Mouse (Mus musculus) liver, postnatal 0 days (tissue): ENCODE measurements around the gene Glo1. TPM values are rescaled to one million over a fixed set of nuclear protein-coding genes. Genes with fewer than 3 reads are reported as not detected.

Experiments
- ATAC-seq: fragments of 200-750 bp; cut with Nextera tagmentation; 2 replicates; pipeline ENCODE4 v1.8.0; 2017; ENCODE audit warnings: mild to moderate bottlenecking, moderate library complexity
- DNase-seq: peaks from one replicate; pipeline ENCODE4 v3.0.0-alpha.2; 2016
- H3K27ac ChIP-seq: fragments of 300-500 bp; sonication (generic); 2 replicates; pipeline ENCODE4 v1.5.1; 2014; ENCODE audit warnings: antibody characterized with exemption, moderate library complexity, mild to moderate bottlenecking, low read depth
- H3K27me3 ChIP-seq: fragments of 300-500 bp; sonication (generic); 2 replicates; pipeline ENCODE4 v1.6.1; 2014; ENCODE audit warnings: low read length, control low read depth, mixed read lengths; ENCODE audit not compliant: insufficient read depth
- H3K36me3 ChIP-seq: fragments of 300-500 bp; sonication (generic); replicated peaks from 2 replicates; pipeline ENCODE4 v1.6.1; 2014; ENCODE audit warnings: mild to moderate bottlenecking, control low read depth, low read length, moderate library complexity, mixed read lengths; ENCODE audit not compliant: insufficient read depth
- H3K4me1 ChIP-seq: fragments of 300-500 bp; sonication (generic); 2 replicates; pipeline ENCODE4 v1.6.1; 2014; ENCODE audit warnings: antibody characterized with exemption, mild to moderate bottlenecking, control low read depth; ENCODE audit not compliant: insufficient read depth
- H3K4me2 ChIP-seq: fragments of 300-500 bp; sonication (generic); 2 replicates; pipeline ENCODE4 v1.6.1; 2014; ENCODE audit warnings: low read depth, mild to moderate bottlenecking, low read length, moderate library complexity, mixed read lengths
- H3K4me3 ChIP-seq: fragments of 300-500 bp; sonication (generic); 2 replicates; pipeline ENCODE4 v1.5.1; 2014; ENCODE audit warnings: low read depth, low read length
- H3K9ac ChIP-seq: fragments of 300-500 bp; sonication (generic); replicated peaks from 2 replicates; pipeline ENCODE4 v1.6.1; 2014; ENCODE audit warnings: mild to moderate bottlenecking, moderate library complexity
- H3K9me3 ChIP-seq: fragments of 300-500 bp; sonication (generic); 2 replicates; pipeline ENCODE4 v1.6.1; 2016; ENCODE audit warnings: mild to moderate bottlenecking, control low read depth, low read length, mixed read lengths
- CTCF ChIP-seq: sonication (generic); IDR thresholded peaks from 2 replicates; pipeline ENCODE4 v1.5.1; 2016; ENCODE audit warnings: antibody characterized with exemption, low read depth
- EP300 ChIP-seq: IDR thresholded peaks from 2 replicates; pipeline ENCODE4 v1.6.1; 2016; ENCODE audit warnings: antibody characterized with exemption, low read depth, mild to moderate bottlenecking
- WGBS: fragments of 180-500 bp; shearing (Covaris S2); extraction: QIAGEN DNeasy Blood & Tissue Kit; methylation state at CpG from one replicate; pipeline ENCODE4 v1.1.7; 2014; ENCODE audit not compliant: insufficient replicate concordance; 5-methylcytosine and 5-hydroxymethylcytosine counted together
- polyA plus RNA-seq: library from polyadenylated mRNA; unstranded; fragments of >200 nt; fragmentation: Nextera tagmentation; extraction: Ambion mirVana; gene quantifications from 2 replicates; pipeline ENCODE4 v1.2.1, GENCODE M21; 2015

Glo1 gene
- polyA plus RNA-seq, 1 experiment from 2014 or later, result 220 TPM

- H3K9ac ChIP-seq, result no peak overlapping the region
- peaks cover 66% of the 10 kb centered on the region for H3K36me3 ChIP-seq
- TF ChIP-seq CTCF (no peak), EP300 (no peak)
- no peak overlapping the region for H3K4me2 ChIP-seq
- H3K27ac ChIP-seq, result no peak overlapping the region
- H3K27me3 ChIP-seq, result no peaks in the 10 kb centered on the region
- 70% methylated on average over 6 of the region's 6 CpGs for WGBS
- ATAC-seq (no peak), DNase-seq (no peak)
- no peaks in the 10 kb centered on the region for H3K9me3 ChIP-seq
- no peaks in the 10 kb centered on the region for H3K4me1 ChIP-seq
- H3K4me3 ChIP-seq, result no peak overlapping the region
These were observed 31.8 kb downstream of the Glo1 start for GRCm38 (mm10) chr17:30594846-30595245.

GRCm38 (mm10) chr17:30594407-30594806 is 32.3 kb downstream of the Glo1 start:
- Histone ChIP-seq H3K27ac (no peak overlapping the region), H3K9me3 (no peaks in the 10 kb centered on the region), H3K4me1 (no peaks in the 10 kb centered on the region), H3K4me3 (no peak overlapping the region), H3K36me3 (peaks cover 66% of the 10 kb centered on the region), H3K27me3 (no peaks in the 10 kb centered on the region), H3K9ac (no peak overlapping the region), H3K4me2 (no peak overlapping the region)
- ATAC-seq (no peak), DNase-seq (no peak)
- no peak for TF ChIP-seq CTCF
- 69% methylated on average over 5 of the region's 5 CpGs for WGBS

- 63% methylated on average over 17 of the region's 17 CpGs for WGBS
- H3K36me3 ChIP-seq, result peaks cover 33% of the 10 kb centered on the region
- no peaks in the 10 kb centered on the region for H3K9me3 ChIP-seq
- TF ChIP-seq CTCF, result peak; percentile 72
- TF ChIP-seq EP300, result no peak
- H3K4me2 ChIP-seq, result no peak overlapping the region
- DNase-seq (peak; percentile 46), ATAC-seq (peak; percentile 60; the same call in 1 of the 2 replicates)
- H3K9ac ChIP-seq, result no peak overlapping the region
- no peaks in the 10 kb centered on the region for H3K27me3 ChIP-seq
- no peak overlapping the region for H3K4me3 ChIP-seq
- H3K4me1 ChIP-seq, result no peaks in the 10 kb centered on the region
- H3K27ac ChIP-seq, result no peak overlapping the region
These were observed 36.1 kb downstream of the Glo1 start for GRCm38 (mm10) chr17:30590417-30591198.

GRCm38 (mm10) chr17:30583258-30584001 is 43.2 kb downstream of the Glo1 start:
- Histone ChIP-seq H3K9me3 (no peaks in the 10 kb centered on the region), H3K27me3 (no peaks in the 10 kb centered on the region), H3K4me1 (no peaks in the 10 kb centered on the region), H3K4me3 (no peak overlapping the region), H3K27ac (no peak overlapping the region), H3K36me3 (no peaks in the 10 kb centered on the region), H3K9ac (no peak overlapping the region), H3K4me2 (no peak overlapping the region)
- TF ChIP-seq EP300 (no peak), CTCF (no peak)
- DNase-seq (no peak), ATAC-seq (no peak)
- 70% methylated on average over 2 of the region's 2 CpGs for WGBS

GRCm38 (mm10) chr17:30582313-30582712 is 44.4 kb downstream of the Glo1 start:
- no peak overlapping the region for H3K4me2 ChIP-seq
- DNase-seq, result no peak
- no peaks in the 10 kb centered on the region for H3K4me1 ChIP-seq
- ATAC-seq, result no peak
- H3K4me3 ChIP-seq, result no peak overlapping the region
- WGBS, result 70% methylated on average over 3 of the region's 3 CpGs
- H3K27me3 ChIP-seq, result no peaks in the 10 kb centered on the region
- H3K27ac ChIP-seq, result no peak overlapping the region
- H3K9me3 ChIP-seq, result no peaks in the 10 kb centered on the region
- no peaks in the 10 kb centered on the region for H3K36me3 ChIP-seq
- no peak overlapping the region for H3K9ac ChIP-seq
- TF ChIP-seq CTCF, result peak; percentile 13; the same call in 1 of the 2 replicates
- TF ChIP-seq EP300, result no peak

- 85% methylated on average over 6 of the region's 6 CpGs for WGBS
- ATAC-seq, result no peak
- peaks cover 7% of the 10 kb centered on the region for H3K4me1 ChIP-seq
- TF ChIP-seq EP300, result no peak
- TF ChIP-seq CTCF, result no peak
- H3K4me3 ChIP-seq, result no peak overlapping the region
- H3K4me2 ChIP-seq, result no peak overlapping the region
- H3K36me3 ChIP-seq, result no peaks in the 10 kb centered on the region
- no peak overlapping the region for H3K9ac ChIP-seq
- no peak overlapping the region for H3K27ac ChIP-seq
- no peaks in the 10 kb centered on the region for H3K9me3 ChIP-seq
- no peak for DNase-seq
- no peaks in the 10 kb centered on the region for H3K27me3 ChIP-seq
These were observed 45.5 kb downstream of the Glo1 start for GRCm38 (mm10) chr17:30581201-30581600.
